Mouse (Mus musculus): Measurements from ENCODE around the gene Cpe.

Cpe gene

GRCm38 (mm10) chr8:64692651-64693201 is at the start of gene Cpe:
Gene Cpe, minus strand, starts transcription at chr8:64693054.
- peak; percentile 92 for DNase-seq

GRCm38 (mm10) chr8:64740547-64741211 is 47.8 kb upstream of the Cpe start:
- no peak for DNase-seq

GRCm38 (mm10) chr8:64738916-64739315 is 46.1 kb upstream of the Cpe start:
- peak; percentile 37 for DNase-seq

GRCm38 (mm10) chr8:64736767-64737323 is 44.0 kb upstream of the Cpe start:
- no peak for DNase-seq

- no peak for DNase-seq
These were observed 42.3 kb upstream of the Cpe start for GRCm38 (mm10) chr8:64735161-64735560.

DNA sequence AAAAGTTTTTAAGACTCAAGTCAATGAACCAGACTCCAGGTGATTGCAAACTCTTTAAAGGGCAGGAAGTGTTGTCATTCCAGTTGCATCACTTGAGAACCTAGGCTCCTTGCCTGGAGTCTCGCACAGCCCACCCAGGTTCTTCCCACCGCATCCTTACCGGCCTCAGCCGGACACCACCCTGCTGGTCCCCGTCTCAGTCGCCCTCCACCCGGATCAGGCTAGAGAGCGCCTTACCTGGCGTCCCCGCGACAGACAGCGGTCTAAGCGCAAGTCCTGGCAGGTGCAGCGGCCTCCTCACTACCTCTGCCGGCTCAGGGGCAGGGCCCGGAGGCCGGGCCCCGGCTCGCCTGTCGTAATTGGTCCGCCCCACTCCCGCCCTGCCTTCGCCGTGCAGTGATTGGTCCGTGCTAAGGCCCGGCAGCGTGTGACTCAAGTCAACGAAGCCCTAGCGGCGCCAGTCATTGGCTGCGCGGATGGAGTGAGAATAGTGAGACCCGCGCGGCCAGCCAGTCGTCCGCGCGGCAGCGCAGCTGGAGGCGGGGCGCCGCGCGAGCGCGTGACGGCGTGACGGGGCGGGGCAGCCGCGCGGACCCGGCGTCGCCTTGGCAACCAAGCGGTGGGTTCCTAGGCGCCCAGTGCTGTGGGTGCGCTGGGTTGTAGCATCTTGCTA is 40.6 kb upstream of the Cpe start, which contains the start of gene Msmo1:
Gene Msmo1, minus strand, starts transcription at position 522 of the 673 bp plus-strand sequence.
- DNase-seq, result peak; percentile 99

- peak; percentile 13 for DNase-seq
These were observed 39.7 kb upstream of the Cpe start for GRCm38 (mm10) chr8:64732596-64732995.

GRCm38 (mm10) chr8:64728156-64728555 is 35.3 kb upstream of the Cpe start:
- DNase-seq, result no peak

- no peak for DNase-seq
These were observed 33.4 kb upstream of the Cpe start for GRCm38 (mm10) chr8:64726190-64726695.

DNA sequence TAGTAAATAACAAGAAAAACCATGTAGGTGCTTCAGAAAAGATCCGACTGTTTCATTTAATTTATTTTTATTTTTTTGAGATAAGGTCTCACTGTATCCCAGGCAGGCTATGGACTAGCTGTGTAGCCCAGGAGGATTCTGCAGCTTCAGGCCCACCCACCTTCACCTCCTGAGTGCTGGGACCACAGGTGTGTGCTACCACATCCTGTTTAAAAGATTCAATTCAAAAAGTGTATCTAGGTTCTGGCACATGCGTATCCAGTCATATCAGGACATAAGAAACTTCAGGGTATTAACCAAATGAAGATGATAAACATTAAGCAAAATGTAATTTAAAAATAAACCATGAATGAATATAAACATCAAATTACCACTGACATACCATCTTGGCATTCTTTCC is 30.4 kb upstream of the Cpe start:
- DNase-seq, result no peak

- no peak for DNase-seq
These were observed 25.0 kb upstream of the Cpe start for GRCm38 (mm10) chr8:64717868-64718267.

DNA sequence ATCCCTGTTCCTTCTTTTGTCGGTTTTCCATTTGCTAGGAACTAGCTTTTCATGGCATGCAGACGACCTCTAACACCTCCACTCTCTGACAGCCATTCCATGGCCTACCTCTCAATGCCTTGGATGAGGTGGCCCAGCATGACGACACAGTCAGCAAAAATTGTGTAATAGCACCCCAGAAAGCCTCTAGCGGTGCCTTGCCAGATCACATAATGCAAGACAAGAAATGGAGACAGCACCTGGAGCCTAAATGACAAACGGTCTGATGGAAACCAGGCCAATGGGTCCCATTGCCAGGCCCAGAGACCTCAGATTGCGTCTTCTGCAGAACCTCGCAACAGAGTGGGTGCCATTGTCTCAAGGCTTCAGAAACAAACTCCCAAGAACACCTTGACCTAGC is 19.6 kb upstream of the Cpe start:
- DNase-seq, result no peak

DNA sequence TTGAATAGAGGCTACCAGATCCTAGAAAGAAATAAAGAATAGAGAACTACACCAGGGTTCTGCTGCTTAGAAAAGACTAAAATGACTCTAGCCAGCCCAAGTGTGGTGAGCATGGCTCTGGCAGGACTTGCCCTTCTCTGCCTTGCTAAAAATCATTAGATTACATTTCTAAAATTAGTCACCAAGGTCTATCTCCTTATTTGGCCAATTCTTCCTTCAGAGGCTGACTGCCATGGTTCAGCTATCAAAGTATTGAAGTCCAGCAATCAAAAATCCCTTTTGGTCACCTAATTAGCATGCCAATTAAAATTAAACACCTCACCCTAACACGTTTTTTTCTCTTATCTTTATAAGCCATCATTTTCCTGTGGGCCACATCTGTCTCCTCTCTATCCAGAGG is 18.7 kb upstream of the Cpe start:
- DNase-seq, result no peak

- DNase-seq, result no peak
These were observed 14.6 kb upstream of the Cpe start for GRCm38 (mm10) chr8:64707481-64707880.

DNA sequence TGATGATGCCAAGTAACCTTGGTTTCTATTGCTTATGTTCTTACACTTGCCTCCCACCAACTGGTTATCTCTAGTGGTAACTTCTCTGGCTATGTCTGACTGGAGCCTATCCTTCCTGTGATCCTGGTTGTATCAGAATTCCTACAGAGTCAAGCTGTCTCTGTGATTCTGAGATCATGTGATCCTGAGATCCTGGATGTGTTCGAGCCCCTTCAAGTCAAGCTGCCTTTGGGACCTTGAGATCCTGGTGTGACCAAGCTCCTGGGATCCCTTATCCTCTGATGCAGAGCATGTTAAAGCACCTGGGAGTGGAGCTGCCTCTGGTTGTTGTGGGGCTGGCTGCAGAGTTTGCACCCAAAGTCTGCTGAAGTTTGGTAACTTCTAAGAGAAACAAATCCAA is 10.3 kb upstream of the Cpe start:
- no peak for DNase-seq

DNA sequence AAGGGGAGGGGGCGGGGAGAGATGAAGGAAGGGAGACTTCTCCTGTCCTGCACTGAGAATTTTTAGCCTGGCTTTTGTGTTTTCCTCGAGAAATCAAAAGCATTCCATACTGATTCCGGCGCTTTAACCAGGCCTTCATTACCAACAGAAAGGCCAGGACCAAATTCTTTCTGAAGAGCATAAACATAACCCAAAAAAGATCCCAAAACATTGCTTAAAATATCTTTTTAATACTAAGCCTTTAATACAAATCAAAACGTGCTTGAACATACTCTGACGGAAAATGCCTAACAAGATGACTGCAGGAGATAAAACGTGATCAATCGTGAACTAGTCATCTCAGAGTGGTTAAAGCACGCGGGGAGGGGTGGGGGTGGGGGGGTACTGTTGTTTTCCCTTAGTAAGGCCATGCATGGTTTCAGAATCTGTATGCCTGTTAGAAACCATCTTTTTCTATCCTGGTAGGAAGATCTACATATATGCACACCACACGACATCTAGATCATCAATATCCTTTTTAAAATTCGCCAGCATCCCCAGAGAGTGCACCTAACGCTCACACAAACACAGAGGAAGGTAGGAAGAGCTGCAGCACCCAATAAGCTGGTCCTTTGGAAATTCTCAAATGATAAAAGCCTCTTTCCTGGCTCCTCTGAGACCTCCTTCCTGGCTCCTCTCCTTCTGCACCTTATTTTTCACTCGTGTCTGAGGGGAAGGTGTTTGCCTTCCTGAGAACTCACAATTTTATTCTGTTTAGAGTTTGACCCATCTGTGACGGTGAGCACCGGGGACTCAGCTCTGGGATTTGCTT is 1.1 kb downstream of the Cpe start:
- peak; percentile 24 for DNase-seq

- DNase-seq, result no peak
These were observed 2.0 kb downstream of the Cpe start for GRCm38 (mm10) chr8:64690845-64691244.

DNA sequence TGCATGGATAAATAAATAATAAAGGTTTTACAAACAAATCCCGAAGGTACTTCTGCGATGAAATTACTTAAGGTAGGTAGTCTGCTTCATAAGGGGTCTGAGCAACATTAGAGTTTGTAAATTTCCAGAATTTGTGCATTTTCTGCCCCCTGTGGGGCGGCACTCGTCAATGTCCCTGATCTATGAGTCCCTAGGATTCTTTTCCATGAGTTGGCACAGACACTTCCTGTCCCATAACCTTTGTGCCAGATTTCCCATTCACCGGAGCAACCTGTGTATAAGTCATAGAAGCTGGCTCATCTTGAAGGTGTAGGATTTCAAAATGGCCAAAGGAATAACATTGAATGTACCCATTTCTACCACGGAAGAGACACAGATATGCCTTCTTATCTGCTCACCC is 2.5 kb downstream of the Cpe start:
- DNase-seq, result no peak

- DNase-seq, result no peak
These were observed 4.1 kb downstream of the Cpe start for GRCm38 (mm10) chr8:64688741-64689140.

DNA sequence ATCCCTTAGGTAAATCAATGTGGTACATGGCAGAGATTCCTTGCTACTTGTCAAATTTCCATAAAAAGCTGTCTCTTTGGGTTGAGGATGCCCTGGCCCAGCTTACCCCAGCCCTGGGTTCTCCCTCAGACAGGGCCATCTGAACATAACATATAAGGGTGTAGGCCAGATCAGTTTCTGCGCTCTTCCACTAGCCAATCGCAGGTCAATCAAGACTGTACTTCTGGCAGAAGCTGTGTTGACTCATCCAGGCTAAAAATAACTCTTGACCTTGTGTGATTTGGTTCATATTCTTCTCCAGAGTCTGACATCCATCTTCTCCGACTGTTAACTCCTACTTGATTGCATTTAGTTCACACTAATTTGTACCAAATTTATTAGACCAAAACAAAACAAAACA is 4.7 kb downstream of the Cpe start:
- DNase-seq, result no peak

DNA sequence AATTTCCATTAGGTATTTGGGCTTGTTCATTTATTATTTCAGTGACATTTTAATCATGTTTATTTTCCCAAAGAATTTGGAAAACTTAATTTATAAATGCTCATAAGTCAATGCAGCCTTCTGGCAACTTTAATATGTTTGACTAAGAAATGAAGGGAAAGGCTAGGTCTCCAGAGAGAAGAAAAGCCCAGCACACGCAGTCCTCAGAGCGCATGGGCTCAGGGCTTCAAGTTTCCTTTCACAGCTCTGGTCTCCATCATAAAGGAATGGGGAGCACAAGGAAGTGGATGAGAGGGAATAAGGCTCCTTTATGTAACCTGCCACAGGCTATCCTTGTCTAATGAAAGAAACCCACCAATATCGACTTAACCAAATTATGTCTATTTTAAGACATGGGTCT is 10.4 kb downstream of the Cpe start:
- DNase-seq, result no peak

- DNase-seq, result no peak
These were observed 16.5 kb downstream of the Cpe start for GRCm38 (mm10) chr8:64676381-64676780.

All from retina, postnatal 1 day (tissue).